18 mouse cellular contexts compared by ENCODE assay signal in the genomic region with DNA sequence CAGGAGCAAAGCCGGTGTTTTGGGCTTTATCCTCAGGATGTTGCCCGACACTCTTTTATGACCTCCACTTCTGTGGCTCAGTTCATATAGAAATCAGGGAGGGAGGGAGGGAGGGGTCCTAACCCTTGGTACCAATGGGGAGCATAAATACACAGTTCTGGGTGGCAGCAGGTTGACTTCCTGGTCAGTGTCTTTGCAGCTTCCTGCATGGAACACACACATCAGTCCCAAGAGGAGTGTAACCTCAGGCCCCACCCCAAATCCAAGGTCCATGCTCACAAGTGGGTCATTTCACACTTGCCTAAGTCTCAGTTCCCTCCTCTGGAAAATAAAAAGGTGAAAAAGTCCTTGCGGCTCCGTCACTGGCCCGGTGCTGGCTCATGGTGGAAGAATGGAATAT.
DNase-seq lines count a peak whose midpoint lies in the region; ATAC-seq and TF ChIP-seq lines count a peak whose summit lies in the region.
"Had no signal": no experiment of that assay in that cellular context is flagged by ENCODE, and none has a peak within 500 bp of the region (broad histone marks: within the 10 kb centered on the region; RNA-seq: fewer than 3 reads in every experiment).

No protein-coding gene starts in this region.

- DNase-seq in stomach, postnatal 0 days (ENCODE audit: low spot score), result no peak
- DNase-seq in cerebellum, adult 2 months, result no peak
- DNase-seq: adrenal gland, adult 2 months; adrenal gland, postnatal 10 days; adrenal gland, postnatal 25 days; cerebellum, adult 11 months; cerebellum, adult 18-20 months; cerebellum, adult 9-10 months; cerebellum, postnatal 10 days; cerebellum, postnatal 25 days; forebrain, postnatal 0 days had no signal

- no peaks in the 10 kb centered on the region for H3K36me3 ChIP-seq in intestine, embryonic 15.5 days
- H3K36me3 ChIP-seq in intestine, embryonic 16.5 days (ENCODE audit: control insufficient read depth, insufficient read depth, low read length), result no peaks in the 10 kb centered on the region
- no peaks in the 10 kb centered on the region for H3K36me3 ChIP-seq in stomach, postnatal 0 days (ENCODE audit: control insufficient read depth, insufficient read depth, low read length)
- H3K36me3 ChIP-seq in hindbrain, embryonic 12.5 days, result no peaks in the 10 kb centered on the region
- H3K36me3 ChIP-seq: embryonic facial prominence, embryonic 10.5 days; embryonic facial prominence, embryonic 12.5 days; forebrain, embryonic 15.5 days had no signal

- no peak overlapping the region for H3K4me3 ChIP-seq in intestine, embryonic 15.5 days (replicated peaks)
- H3K4me3 ChIP-seq in intestine, embryonic 16.5 days (ENCODE audit: low read length), result no peak overlapping the region
- no peak overlapping the region for H3K4me3 ChIP-seq in stomach, postnatal 0 days (ENCODE audit: low read depth, low read length)
- H3K4me3 ChIP-seq in hindbrain, embryonic 12.5 days, result no peak overlapping the region
- H3K4me3 ChIP-seq in cerebellum, adult 2 months (replicated peaks; ENCODE audit: insufficient read depth, low read depth, low read length), result no peak overlapping the region
- H3K4me3 ChIP-seq: embryonic facial prominence, embryonic 10.5 days; embryonic facial prominence, embryonic 12.5 days; forebrain, embryonic 13.5 days; forebrain, embryonic 15.5 days had no signal

- TF ChIP-seq CTCF in stomach, postnatal 0 days (IDR thresholded peaks at IDR 0.05; ENCODE audit: low read depth), result no peak
- TF ChIP-seq CTCF in cerebellum, adult 2 months (IDR thresholded peaks at IDR 0.05; ENCODE audit: borderline replicate concordance, insufficient read depth, low read depth, low read length), result no peak

- 50% methylated on average over 5 of the region's 5 CpGs for WGBS in intestine, embryonic 15.5 days
- WGBS in intestine, embryonic 16.5 days, result 52% methylated on average over 5 of the region's 5 CpGs
- 58% methylated on average over 5 of the region's 5 CpGs for WGBS in stomach, postnatal 0 days
- 84% methylated on average over 5 of the region's 5 CpGs for WGBS in hindbrain, embryonic 12.5 days
- WGBS in cerebellum, adult 2 months, result 86% methylated on average over 5 of the region's 5 CpGs

- no peak overlapping the region for H3K4me2 ChIP-seq in intestine, embryonic 15.5 days (replicated peaks)
- H3K4me2 ChIP-seq in intestine, embryonic 16.5 days (ENCODE audit: low read depth, low read length), result no peak overlapping the region
- H3K4me2 ChIP-seq in stomach, postnatal 0 days (replicated peaks; ENCODE audit: low read depth), result no peak overlapping the region
- H3K4me2 ChIP-seq in hindbrain, embryonic 12.5 days (replicated peaks), result no peak overlapping the region
- H3K4me2 ChIP-seq: embryonic facial prominence, embryonic 12.5 days; forebrain, embryonic 13.5 days; forebrain, embryonic 15.5 days had no signal

- H3K9ac ChIP-seq in intestine, embryonic 15.5 days, result no peak overlapping the region
- no peak overlapping the region for H3K9ac ChIP-seq in intestine, embryonic 16.5 days (ENCODE audit: low read depth, low read length)
- no peak overlapping the region for H3K9ac ChIP-seq in stomach, postnatal 0 days (ENCODE audit: low read length)
- no peak overlapping the region for H3K9ac ChIP-seq in hindbrain, embryonic 12.5 days
- H3K9ac ChIP-seq: embryonic facial prominence, embryonic 12.5 days; forebrain, embryonic 13.5 days; forebrain, embryonic 15.5 days; forebrain, postnatal 0 days had no signal

- TF ChIP-seq POLR2A in cerebellum, adult 2 months (IDR thresholded peaks at IDR 0.05; ENCODE audit: borderline replicate concordance, insufficient read depth, low read length), result no peak

- no peak overlapping the region for H3K27ac ChIP-seq in intestine, embryonic 15.5 days
- no peak overlapping the region for H3K27ac ChIP-seq in intestine, embryonic 16.5 days (ENCODE audit: low read length)
- no peak overlapping the region for H3K27ac ChIP-seq in stomach, postnatal 0 days (replicated peaks)
- H3K27ac ChIP-seq in hindbrain, embryonic 12.5 days, result no peak overlapping the region
- no peak overlapping the region for H3K27ac ChIP-seq in cerebellum, adult 2 months (ENCODE audit: insufficient read depth, low read length)
- H3K27ac ChIP-seq: embryonic facial prominence, embryonic 10.5 days; embryonic facial prominence, embryonic 12.5 days; forebrain, embryonic 13.5 days; forebrain, embryonic 15.5 days had no signal

- ATAC-seq in intestine, embryonic 15.5 days, result peak; percentile 73
- ATAC-seq in intestine, embryonic 16.5 days, result peak; percentile 58; the same call in 1 of the 2 replicates
- peak; percentile 63; the same call in 1 of the 2 replicates for ATAC-seq in stomach, postnatal 0 days (ENCODE audit: low FRiP score, low TSS enrichment)
- ATAC-seq in hindbrain, embryonic 12.5 days (ENCODE audit: low FRiP score), result no peak
- ATAC-seq: forebrain, embryonic 13.5 days; forebrain, embryonic 15.5 days; forebrain, postnatal 0 days had no signal

- no peaks in the 10 kb centered on the region for H3K4me1 ChIP-seq in intestine, embryonic 15.5 days (replicated peaks)
- H3K4me1 ChIP-seq in intestine, embryonic 16.5 days (ENCODE audit: control insufficient read depth, insufficient read depth, low read length), result no peaks in the 10 kb centered on the region
- no peaks in the 10 kb centered on the region for H3K4me1 ChIP-seq in stomach, postnatal 0 days (replicated peaks; ENCODE audit: control insufficient read depth, insufficient read depth)
- no peaks in the 10 kb centered on the region; the same call in 1 of the 2 replicates for H3K4me1 ChIP-seq in hindbrain, embryonic 12.5 days
- no peaks in the 10 kb centered on the region for H3K4me1 ChIP-seq in cerebellum, adult 2 months (ENCODE audit: control insufficient read depth, insufficient read depth, low read length)
- H3K4me1 ChIP-seq: embryonic facial prominence, embryonic 12.5 days; forebrain, embryonic 13.5 days; forebrain, embryonic 15.5 days had no signal

- no peaks in the 10 kb centered on the region for H3K9me3 ChIP-seq in intestine, embryonic 15.5 days
- no peaks in the 10 kb centered on the region for H3K9me3 ChIP-seq in intestine, embryonic 16.5 days (ENCODE audit: control insufficient read depth, low read length)
- no peaks in the 10 kb centered on the region for H3K9me3 ChIP-seq in stomach, postnatal 0 days (ENCODE audit: control insufficient read depth, low read length)
- no peaks in the 10 kb centered on the region for H3K9me3 ChIP-seq in hindbrain, embryonic 12.5 days (replicated peaks)
- H3K9me3 ChIP-seq: embryonic facial prominence, embryonic 10.5 days; embryonic facial prominence, embryonic 12.5 days; forebrain, embryonic 13.5 days; forebrain, embryonic 15.5 days had no signal

- no peaks in the 10 kb centered on the region; the same call in 1 of the 2 replicates for H3K27me3 ChIP-seq in intestine, embryonic 15.5 days (replicated peaks)
- H3K27me3 ChIP-seq in intestine, embryonic 16.5 days (replicated peaks; ENCODE audit: control insufficient read depth, insufficient read depth, low read length), result no peaks in the 10 kb centered on the region; the same call in 1 of the 2 replicates
- no peaks in the 10 kb centered on the region for H3K27me3 ChIP-seq in stomach, postnatal 0 days (ENCODE audit: control insufficient read depth, insufficient read depth, low read length)
- H3K27me3 ChIP-seq in hindbrain, embryonic 12.5 days, result peaks cover 50% of the 10 kb centered on the region
- H3K27me3 ChIP-seq in cerebellum, adult 2 months (ENCODE audit: control insufficient read depth, insufficient read depth, low read length), result no peaks in the 10 kb centered on the region
- H3K27me3 ChIP-seq: forebrain, embryonic 15.5 days had no signal

- TF ChIP-seq EP300 in stomach, postnatal 0 days (optimal IDR thresholded peaks at IDR 0.05), result no peak
